Mouse (Mus musculus): ENCODE measurements around the gene Olfr631. TPM values are rescaled to one million over a fixed set of nuclear protein-coding genes. Genes with fewer than 3 reads are reported as not detected.

Gene Olfr631
- not detected in 2 replicates for polyA plus RNA-seq (2021; fragmentation: Nextera tagmentation)
- long read RNA-seq, experiment 1, result 0 reads
- long read RNA-seq, experiment 2, result 0 reads

DNA sequence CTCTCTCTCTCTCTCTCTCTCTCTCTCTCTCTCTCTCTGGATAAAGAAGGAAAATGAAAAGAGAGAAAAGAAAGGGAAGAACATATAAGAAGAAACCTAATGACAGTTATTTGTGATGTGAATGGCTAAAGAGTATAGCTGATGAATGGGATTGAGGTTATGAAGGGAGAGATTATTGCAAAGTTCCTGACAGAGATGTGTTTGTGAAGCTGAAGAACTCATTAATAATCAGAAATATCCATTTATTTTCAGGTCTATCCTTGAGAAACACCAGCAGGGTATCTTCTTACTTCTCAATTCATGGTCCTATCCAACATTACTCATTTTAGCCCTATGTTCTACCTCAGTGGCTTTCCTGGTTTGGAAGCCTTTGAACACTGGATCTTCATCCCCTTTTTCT lies at the start of gene Olfr631:
TSS of gene Olfr631 (plus strand) at position 301 of the 400 bp plus-strand sequence.

GRCm38 (mm10) chr7:103886152-103886551 lies 42.5 kb upstream of the Olfr631 start, which contains the start of gene Olfr66:
Gene Olfr66, minus strand, starts transcription at chr7:103886252.

DNA sequence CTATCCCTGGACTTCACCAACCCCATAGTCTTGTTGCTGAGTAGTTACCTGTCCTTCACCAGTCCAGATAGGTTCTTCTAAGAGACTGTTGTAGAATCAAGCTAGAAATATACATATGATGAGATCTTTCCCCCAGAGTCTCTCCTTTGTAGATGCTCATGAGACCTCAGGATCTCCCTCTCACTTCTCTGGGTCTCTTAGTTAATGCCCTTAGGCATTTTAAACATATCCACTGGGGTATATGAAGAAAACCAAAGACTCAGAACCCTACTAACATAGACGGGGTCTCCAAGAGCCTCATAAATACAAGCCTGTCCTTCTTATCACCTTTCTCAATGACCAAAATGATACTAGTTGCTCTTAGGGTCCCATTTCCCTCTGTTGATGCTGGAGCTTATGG lies 34.2 kb upstream of the Olfr631 start, which contains the start of gene Olfr64:
TSS of gene Olfr64 (minus strand) at position 101 of the 400 bp plus-strand sequence.

GRCm38 (mm10) chr7:103903187-103903586 lies 25.4 kb upstream of the Olfr631 start, which contains the start of gene Olfr65:
Gene Olfr65, plus strand, starts transcription at chr7:103903487.

DNA sequence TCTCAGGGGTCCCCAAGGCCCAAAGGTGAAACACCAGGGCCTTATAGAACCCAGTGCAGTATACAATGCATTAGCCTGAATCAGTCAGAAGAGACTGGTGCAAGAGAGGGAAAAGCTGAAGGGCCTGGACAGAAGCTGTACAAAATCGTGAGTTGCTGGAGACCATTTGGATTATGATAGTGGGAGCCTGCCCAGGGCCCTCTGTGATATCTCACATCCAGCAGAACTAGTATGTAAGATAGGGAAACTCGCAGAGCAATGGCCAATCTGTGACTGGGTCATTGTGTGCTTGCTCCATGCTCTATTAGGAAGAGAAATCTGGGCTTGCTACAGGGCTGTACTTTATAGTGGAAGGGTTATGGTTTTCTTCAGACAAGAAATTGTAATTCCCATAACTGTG lies 5.6 kb downstream of the Olfr631 start, which contains the start of gene Olfr632:
TSS of gene Olfr632 (plus strand) at position 84 of the 400 bp plus-strand sequence.

DNA sequence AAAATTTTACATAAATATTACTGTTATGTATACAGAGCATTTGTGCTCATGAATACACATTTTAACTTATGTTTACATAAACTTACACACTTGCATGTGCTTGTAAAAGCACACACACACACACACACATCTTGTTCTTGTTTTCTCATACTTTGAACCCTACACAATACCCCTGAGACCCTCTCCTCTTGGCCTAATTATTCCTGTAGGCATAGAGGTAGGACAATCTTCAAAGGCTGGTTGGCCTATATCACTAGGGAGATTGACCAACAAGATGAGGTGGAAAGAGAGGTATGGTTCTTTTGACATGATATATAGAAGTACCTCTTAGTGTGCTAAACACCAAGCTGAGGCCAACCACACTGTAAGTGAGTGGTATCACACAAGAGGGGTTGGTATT lies 15.5 kb downstream of the Olfr631 start, which contains the start of gene Olfr633:
TSS of gene Olfr633 (plus strand) at position 301 of the 400 bp plus-strand sequence.

GRCm38 (mm10) chr7:103970852-103971251 lies 42.2 kb downstream of the Olfr631 start, which contains the start of gene Olfr635:
Gene Olfr635, plus strand, starts transcription at chr7:103971152.

Other genes starting within 250 kb of the Olfr631 start
- not detected in 2 replicates for gene Olfr625-ps1, start 246.1 kb upstream of the Olfr631 start, polyA plus RNA-seq (2021; fragmentation: Nextera tagmentation)
- not detected in 2 replicates for gene Olfr243, start 214.2 kb upstream of the Olfr631 start, polyA plus RNA-seq (2021; fragmentation: Nextera tagmentation)
- not detected in 2 replicates for gene Olfr628, start 198.5 kb upstream of the Olfr631 start, polyA plus RNA-seq (2021; fragmentation: Nextera tagmentation)
- gene Olfr629, start 183.9 kb upstream of the Olfr631 start, polyA plus RNA-seq (2021; fragmentation: Nextera tagmentation), result not detected in 2 replicates
- gene Olfr630, start 171.5 kb upstream of the Olfr631 start, polyA plus RNA-seq (2021; fragmentation: Nextera tagmentation), result not detected in 2 replicates
- gene Olfr69, start 157.2 kb upstream of the Olfr631 start, polyA plus RNA-seq (2021; fragmentation: Nextera tagmentation), result not detected in 2 replicates
- gene Olfr68, start 149.1 kb upstream of the Olfr631 start, polyA plus RNA-seq (2021; fragmentation: Nextera tagmentation), result not detected in 2 replicates
- not detected in 2 replicates for gene Olfr67, start 137.0 kb upstream of the Olfr631 start, polyA plus RNA-seq (2021; fragmentation: Nextera tagmentation)
- 3.2 and 6.0 TPM in 2 replicates for gene Hbb-bt, start 114.8 kb upstream of the Olfr631 start, polyA plus RNA-seq (2021; fragmentation: Nextera tagmentation)
- 18.9 and 25.8 TPM in 2 replicates for gene Hbb-bs, start 100.7 kb upstream of the Olfr631 start, polyA plus RNA-seq (2021; fragmentation: Nextera tagmentation)
- not detected in 2 replicates for gene Hbb-bh2, start 88.3 kb upstream of the Olfr631 start, polyA plus RNA-seq (2021; fragmentation: Nextera tagmentation)
- gene Hbb-bh1, start 85.7 kb upstream of the Olfr631 start, polyA plus RNA-seq (2021; fragmentation: Nextera tagmentation), result not detected in 2 replicates
- 0.20 TPM in 1 of 2 replicates, not detected in the other for gene Hbb-y, start 75.6 kb upstream of the Olfr631 start, polyA plus RNA-seq (2021; fragmentation: Nextera tagmentation)
- not detected in 2 replicates for gene Olfr66, start 42.6 kb upstream of the Olfr631 start, polyA plus RNA-seq (2021; fragmentation: Nextera tagmentation)
- gene Olfr64, start 34.3 kb upstream of the Olfr631 start, polyA plus RNA-seq (2021; fragmentation: Nextera tagmentation), result not detected in 2 replicates
- gene Olfr65, start 25.3 kb upstream of the Olfr631 start, polyA plus RNA-seq (2021; fragmentation: Nextera tagmentation), result not detected in 2 replicates
- gene Olfr632, start 5.5 kb downstream of the Olfr631 start, polyA plus RNA-seq (2021; fragmentation: Nextera tagmentation), result not detected in 2 replicates
- not detected in 2 replicates for gene Olfr633, start 15.6 kb downstream of the Olfr631 start, polyA plus RNA-seq (2021; fragmentation: Nextera tagmentation)
- gene Olfr635, start 42.3 kb downstream of the Olfr631 start, polyA plus RNA-seq (2021; fragmentation: Nextera tagmentation), result 0.01 TPM in 1 of 2 replicates, not detected in the other
- not detected in 2 replicates for gene Olfr638, start 69.9 kb downstream of the Olfr631 start, polyA plus RNA-seq (2021; fragmentation: Nextera tagmentation)
- 0.01 TPM in 1 of 2 replicates, not detected in the other for gene Olfr639, start 88.5 kb downstream of the Olfr631 start, polyA plus RNA-seq (2021; fragmentation: Nextera tagmentation)
- not detected in 2 replicates for gene Olfr640, start 96.7 kb downstream of the Olfr631 start, polyA plus RNA-seq (2021; fragmentation: Nextera tagmentation)
- not detected in 2 replicates for gene Olfr641, start 106.6 kb downstream of the Olfr631 start, polyA plus RNA-seq (2021; fragmentation: Nextera tagmentation)
- not detected in 2 replicates for gene Olfr642, start 123.8 kb downstream of the Olfr631 start, polyA plus RNA-seq (2021; fragmentation: Nextera tagmentation)
- gene 4930516K23Rik, start 132.6 kb downstream of the Olfr631 start, polyA plus RNA-seq (2021; fragmentation: Nextera tagmentation), result not detected in 2 replicates
- not detected in 2 replicates for gene Olfr644, start 143.0 kb downstream of the Olfr631 start, polyA plus RNA-seq (2021; fragmentation: Nextera tagmentation)
- not detected in 2 replicates for gene Olfr645, start 156.6 kb downstream of the Olfr631 start, polyA plus RNA-seq (2021; fragmentation: Nextera tagmentation)
- gene Olfr646, start 176.0 kb downstream of the Olfr631 start, polyA plus RNA-seq (2021; fragmentation: Nextera tagmentation), result not detected in 2 replicates
- gene Ubqln5, start 201.0 kb downstream of the Olfr631 start, polyA plus RNA-seq (2021; fragmentation: Nextera tagmentation), result not detected in 2 replicates
- gene Olfr643, start 208.6 kb downstream of the Olfr631 start, polyA plus RNA-seq (2021; fragmentation: Nextera tagmentation), result not detected in 2 replicates
- not detected in 2 replicates for gene Ubqln3, start 214.5 kb downstream of the Olfr631 start, polyA plus RNA-seq (2021; fragmentation: Nextera tagmentation)
- gene Ubqlnl, start 221.7 kb downstream of the Olfr631 start, polyA plus RNA-seq (2021; fragmentation: Nextera tagmentation), result not detected in 2 replicates
- gene Olfm5, start 236.0 kb downstream of the Olfr631 start, polyA plus RNA-seq (2021; fragmentation: Nextera tagmentation), result not detected in 2 replicates

Data from left cerebral cortex, adult 6 months (tissue).